Mouse (Mus musculus) hindbrain, embryonic 16.5 days (tissue): ENCODE data around the gene Banf1. TPM values are rescaled to one million over a fixed set of nuclear protein-coding genes. Genes with fewer than 3 reads are reported as not detected.

Experiments
- ATAC-seq: fragments of 200-750 bp; cut with Nextera tagmentation; 2 replicates; pipeline ENCODE4 v1.8.0; 2017; ENCODE audit warnings: moderate TSS enrichment, moderate library complexity
- H3K27ac ChIP-seq: fragments of 300-500 bp; sonication (generic); 2 replicates; pipeline ENCODE4 v1.5.1; 2014; ENCODE audit warnings: low read depth, mild to moderate bottlenecking, control low read depth, low read length, moderate library complexity
- H3K27me3 ChIP-seq: fragments of 300-500 bp; sonication (generic); replicated peaks from 2 replicates; pipeline ENCODE4 v1.6.1; 2014; ENCODE audit warnings: low read length; ENCODE audit not compliant: control insufficient read depth, insufficient read depth
- H3K36me3 ChIP-seq: fragments of 300-500 bp; sonication (generic); 2 replicates; pipeline ENCODE4 v1.6.1; 2014; ENCODE audit warnings: mild to moderate bottlenecking, low read length, moderate library complexity, mixed read lengths; ENCODE audit not compliant: control insufficient read depth, insufficient read depth
- H3K4me1 ChIP-seq: fragments of 300-500 bp; sonication (generic); 2 replicates; pipeline ENCODE4 v1.6.1; 2014; ENCODE audit warnings: low read depth, low read length; ENCODE audit not compliant: control insufficient read depth, insufficient read depth
- H3K4me2 ChIP-seq: fragments of 300-500 bp; sonication (generic); 2 replicates; pipeline ENCODE4 v1.6.1; 2014; ENCODE audit warnings: mild to moderate bottlenecking, low read length, control low read depth, moderate library complexity
- H3K4me3 ChIP-seq: fragments of 300-500 bp; sonication (generic); 2 replicates; pipeline ENCODE4 v1.5.1; 2014; ENCODE audit warnings: mild to moderate bottlenecking, low read length, control low read depth, moderate library complexity
- H3K9ac ChIP-seq: fragments of 300-500 bp; sonication (generic); 2 replicates; pipeline ENCODE4 v1.6.1; 2014; ENCODE audit warnings: low read depth, mild to moderate bottlenecking, control low read depth, low read length, moderate library complexity
- H3K9me3 ChIP-seq: fragments of 300-500 bp; sonication (generic); 2 replicates; pipeline ENCODE4 v1.6.1; 2014; ENCODE audit warnings: mild to moderate bottlenecking, low read length, moderate library complexity; ENCODE audit not compliant: control insufficient read depth
- WGBS: fragments of 180-500 bp; shearing (Covaris S2); extraction: QIAGEN DNeasy Blood & Tissue Kit; methylation state at CpG from one replicate; pipeline ENCODE4 v1.1.7; 2014; 5-methylcytosine and 5-hydroxymethylcytosine counted together
- polyA plus RNA-seq: library from polyadenylated mRNA; unstranded; fragments of >200 nt; fragmentation: Nextera tagmentation; extraction: Ambion mirVana; gene quantifications from 2 replicates; pipeline ENCODE4 v1.2.1, GENCODE M21; 2015

Banf1 gene
- polyA plus RNA-seq, 1 experiment from 2014 or later: 333 TPM

DNA sequence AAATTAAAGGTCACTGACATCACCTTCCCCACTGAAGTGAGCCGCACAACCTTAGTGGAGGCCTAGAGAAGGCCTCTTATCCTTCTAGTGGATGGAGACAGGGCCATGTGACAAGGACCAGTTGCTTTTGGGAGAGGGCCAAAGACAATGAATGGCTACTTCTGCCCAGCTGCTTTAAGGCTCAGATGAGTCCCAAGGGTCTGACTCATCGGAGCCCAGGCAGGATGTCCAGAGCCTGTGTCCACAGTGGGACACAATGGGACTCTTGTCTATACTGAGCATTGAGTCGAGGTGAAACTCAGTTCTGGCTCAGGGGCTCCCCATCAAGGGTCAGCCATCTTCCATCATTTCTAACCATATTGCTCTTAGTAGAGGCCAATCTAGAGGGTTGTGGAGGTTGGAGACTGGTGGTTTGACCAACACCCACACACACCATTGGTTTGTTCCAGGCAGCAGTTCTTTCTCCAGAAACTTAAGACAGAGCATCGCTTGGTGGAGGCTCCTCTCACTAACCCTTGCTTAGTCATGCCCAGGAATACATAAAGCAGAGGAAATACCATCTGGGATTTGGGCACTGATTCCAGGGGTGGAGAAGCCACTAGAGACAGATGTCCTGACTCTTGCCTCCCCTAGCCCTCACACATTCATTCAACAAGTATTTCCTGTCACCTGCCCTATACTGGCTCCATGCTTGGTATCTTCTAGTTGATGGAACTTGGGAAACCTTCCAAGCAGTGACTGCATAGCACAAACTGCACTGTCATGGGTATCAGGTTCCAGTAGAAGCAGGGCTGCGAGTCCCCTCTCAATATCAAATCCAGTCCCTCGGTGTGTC lies 21.5 kb downstream of the Banf1 start:
- H3K4me1 ChIP-seq: peaks cover 8% of the 10 kb centered on the region

DNA sequence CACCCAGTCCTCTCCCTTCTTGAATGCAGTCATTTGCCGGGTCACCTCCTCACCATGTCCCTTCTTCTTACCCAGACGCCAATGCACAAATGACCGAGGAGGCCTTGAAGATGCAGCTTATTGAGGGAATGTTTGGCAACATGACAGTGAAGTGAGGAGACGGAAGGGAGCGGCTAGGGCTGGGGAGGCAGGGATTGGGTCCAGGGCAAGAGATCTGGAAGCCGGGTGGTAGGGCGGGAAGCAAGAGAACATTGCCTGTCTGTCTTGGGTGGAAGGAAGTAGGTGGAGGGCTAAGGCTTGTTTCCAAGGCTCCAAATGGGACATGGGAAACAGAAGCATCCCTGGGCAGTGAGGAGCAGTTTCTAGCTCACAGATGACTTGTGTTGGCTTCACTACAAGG lies 25.6 kb downstream of the Banf1 start:
- Histone ChIP-seq H3K9ac (no peak overlapping the region), H3K27me3 (no peaks in the 10 kb centered on the region), H3K36me3 (no peaks in the 10 kb centered on the region), H3K27ac (no peak overlapping the region), H3K4me2 (no peak overlapping the region), H3K9me3 (no peaks in the 10 kb centered on the region), H3K4me3 (no peak overlapping the region), H3K4me1 (no peaks in the 10 kb centered on the region)
- ATAC-seq: no peak
- 87% methylated on average over 7 of the region's 7 CpGs for WGBS

More for the DNA sequence above, 21.5 kb downstream of the Banf1 start:
- 83% methylated on average over 6 of the region's 6 CpGs for WGBS
- H3K36me3 ChIP-seq: no peaks in the 10 kb centered on the region
- H3K27ac ChIP-seq: no peak overlapping the region
- no peaks in the 10 kb centered on the region for H3K9me3 ChIP-seq
- H3K4me3 ChIP-seq: no peak overlapping the region
- H3K27me3 ChIP-seq: no peaks in the 10 kb centered on the region
- H3K9ac ChIP-seq: no peak overlapping the region
- no peak overlapping the region for H3K4me2 ChIP-seq
- ATAC-seq: no peak

DNA sequence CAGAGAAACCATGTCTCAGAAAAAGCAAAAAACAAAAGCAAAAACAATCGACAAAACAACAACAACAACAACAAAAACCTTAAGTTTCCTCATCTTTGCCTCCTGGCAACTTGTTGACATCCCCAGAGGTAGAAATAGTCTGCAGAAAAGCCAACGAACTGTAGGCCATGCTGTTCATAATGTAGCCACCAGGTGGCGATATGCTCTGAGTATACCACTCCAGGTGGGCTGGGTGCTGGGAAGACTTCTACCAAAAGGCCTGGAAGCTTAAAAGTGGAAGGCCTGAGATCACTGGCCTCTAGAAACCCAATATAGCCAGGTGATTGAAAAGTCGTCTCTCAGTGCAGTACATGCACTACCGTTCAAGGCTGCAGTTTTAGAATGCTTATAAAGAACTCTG lies 29.0 kb downstream of the Banf1 start:
- ATAC-seq: no peak
- Histone ChIP-seq H3K36me3 (no peaks in the 10 kb centered on the region), H3K27ac (no peak overlapping the region), H3K4me1 (no peaks in the 10 kb centered on the region), H3K4me3 (no peak overlapping the region), H3K4me2 (no peak overlapping the region), H3K9me3 (no peaks in the 10 kb centered on the region), H3K9ac (no peak overlapping the region), H3K27me3 (no peaks in the 10 kb centered on the region)
- 19% methylated on average over 5 of the region's 5 CpGs for WGBS

GRCm38 (mm10) chr19:5335441-5335840 lies 31.5 kb downstream of the Banf1 start, which contains the start of gene Catsper1:
Gene Catsper1, plus strand, starts transcription at chr19:5335741.
- Histone ChIP-seq H3K4me3 (no peak within 1 kb of the TSS), H3K4me2 (no peak within 1 kb of the TSS), H3K9ac (no peak within 1 kb of the TSS), H3K27me3 (no peaks in the 10 kb centered on the region), H3K36me3 (no peaks in the 10 kb centered on the region), H3K4me1 (no peaks in the 10 kb centered on the region), H3K27ac (no peak within 1 kb of the TSS), H3K9me3 (no peaks in the 10 kb centered on the region)
- no peak for ATAC-seq
- WGBS: 88% methylated on average over 6 of the region's 6 CpGs

GRCm38 (mm10) chr19:5334741-5335140 lies 32.2 kb downstream of the Banf1 start:
- Histone ChIP-seq H3K4me3 (no peak overlapping the region), H3K36me3 (no peaks in the 10 kb centered on the region), H3K27me3 (no peaks in the 10 kb centered on the region), H3K27ac (no peak overlapping the region), H3K4me1 (no peaks in the 10 kb centered on the region), H3K9me3 (no peaks in the 10 kb centered on the region), H3K9ac (no peak overlapping the region), H3K4me2 (no peak overlapping the region)
- ATAC-seq: no peak
- WGBS: 77% methylated on average over 5 of the region's 5 CpGs

- no peak overlapping the region for H3K9ac ChIP-seq
- 72% methylated on average over 19 of the region's 19 CpGs for WGBS
Observed at GRCm38 (mm10) chr19:5327970-5328369, 39.0 kb downstream of the Banf1 start.

GRCm38 (mm10) chr19:5323801-5324200 lies 43.2 kb downstream of the Banf1 start:
- no peak for ATAC-seq
- H3K27ac ChIP-seq: no peak overlapping the region

More at GRCm38 (mm10) chr19:5327970-5328369, 39.0 kb downstream of the Banf1 start:
- Histone ChIP-seq H3K9me3 (no peaks in the 10 kb centered on the region), H3K4me2 (no peak overlapping the region), H3K27me3 (no peaks in the 10 kb centered on the region), H3K27ac (no peak overlapping the region), H3K4me1 (no peaks in the 10 kb centered on the region), H3K36me3 (no peaks in the 10 kb centered on the region), H3K4me3 (no peak overlapping the region)
- ATAC-seq: no peak

More at GRCm38 (mm10) chr19:5323801-5324200, 43.2 kb downstream of the Banf1 start:
- H3K4me2 ChIP-seq: no peak overlapping the region
- H3K4me1 ChIP-seq: no peaks in the 10 kb centered on the region
- no peak overlapping the region for H3K4me3 ChIP-seq
- H3K9me3 ChIP-seq: no peaks in the 10 kb centered on the region
- no peak overlapping the region for H3K9ac ChIP-seq
- H3K27me3 ChIP-seq: no peaks in the 10 kb centered on the region
- WGBS: 58% methylated on average over 17 of the region's 17 CpGs
- H3K36me3 ChIP-seq: no peaks in the 10 kb centered on the region

Other genes with a start within 250 kb of the Banf1 start
- 85.6 and 87.8 TPM in 2 replicates for gene Klc2, start 248.6 kb downstream of the Banf1 start, polyA plus RNA-seq
- gene Pacs1, start 94.0 kb downstream of the Banf1 start, polyA plus RNA-seq: 47.6 and 56.9 TPM in 2 replicates
- gene Sf3b2, start 71.7 kb downstream of the Banf1 start, polyA plus RNA-seq: 308 and 315 TPM in 2 replicates
- 42.3 and 48.3 TPM in 2 replicates for gene Gal3st3, start 68.8 kb downstream of the Banf1 start, polyA plus RNA-seq
- not detected in 2 replicates for gene Catsper1, start 31.4 kb downstream of the Banf1 start, polyA plus RNA-seq
- 9.8 and 11.9 TPM in 2 replicates for gene Cst6, start 17.6 kb downstream of the Banf1 start, polyA plus RNA-seq
- gene Eif1ad, start 427 bp downstream of the Banf1 start, polyA plus RNA-seq: 40.6 and 44.4 TPM in 2 replicates
- 58.8 and 66.0 TPM in 2 replicates for gene Sart1, start 21.5 kb upstream of the Banf1 start, polyA plus RNA-seq
- gene Tsga10ip, start 35.4 kb upstream of the Banf1 start, polyA plus RNA-seq: 0.36 TPM in 1 of 2 replicates, not detected in the other
- 301 and 318 TPM in 2 replicates for gene Drap1, start 57.8 kb upstream of the Banf1 start, polyA plus RNA-seq
- gene AI837181, start 58.0 kb upstream of the Banf1 start, polyA plus RNA-seq: 38.5 and 72.7 TPM in 2 replicates
- gene Fosl1, start 80.4 kb upstream of the Banf1 start, polyA plus RNA-seq: not detected in 2 replicates
- gene Ccdc85b, start 90.7 kb upstream of the Banf1 start, polyA plus RNA-seq: 11.4 and 12.4 TPM in 2 replicates
- 147 and 153 TPM in 2 replicates for gene Fibp, start 93.4 kb upstream of the Banf1 start, polyA plus RNA-seq
- 4.5 TPM in 2 replicates for gene Ctsw, start 101.3 kb upstream of the Banf1 start, polyA plus RNA-seq
- gene Efemp2, start 106.8 kb upstream of the Banf1 start, polyA plus RNA-seq: 44.2 and 53.1 TPM in 2 replicates
- 50.9 and 54.5 TPM in 2 replicates for gene Mus81, start 121.2 kb upstream of the Banf1 start, polyA plus RNA-seq
- gene Cfl1, start 123.3 kb upstream of the Banf1 start, polyA plus RNA-seq: 3,487 and 3,609 TPM in 2 replicates
- gene 1700020D05Rik, start 136.6 kb upstream of the Banf1 start, polyA plus RNA-seq: 0.15 TPM in 1 of 2 replicates, not detected in the other
- gene Snx32, start 143.4 kb upstream of the Banf1 start, polyA plus RNA-seq: 92.7 and 101 TPM in 2 replicates
- gene Ovol1, start 193.5 kb upstream of the Banf1 start, polyA plus RNA-seq: 0.11 and 0.20 TPM in 2 replicates
- 3.4 and 3.5 TPM in 2 replicates for gene Ap5b1, start 200.9 kb upstream of the Banf1 start, polyA plus RNA-seq
- gene Rnaseh2c, start 234.7 kb upstream of the Banf1 start, polyA plus RNA-seq: 62.0 and 75.4 TPM in 2 replicates
- 63.3 and 70.6 TPM in 2 replicates for gene Kat5, start 243.1 kb upstream of the Banf1 start, polyA plus RNA-seq